Mouse (Mus musculus): ENCODE measurements at regions not wholly inside any gene's neighbourhood (a gene's known extent, or its start where the extent isn't known, plus 50 kb on each side); places are given as distances from the start of the nearest gene placed in this dataset.

- TF ChIP-seq FLI1 (IDR thresholded peaks at IDR 0.05; ENCODE audit: low read length) (no peak), GATA1 (IDR thresholded peaks at IDR 0.05; ENCODE audit: borderline replicate concordance, low read length) (no peak)
- H3K27me3 ChIP-seq (replicated peaks), result peaks cover 45% of the 10 kb centered on the region
- H3K4me1 ChIP-seq, result peaks cover 10% of the 10 kb centered on the region; the same call in 1 of the 2 replicates
- H3K9me3 ChIP-seq, result no peaks in the 10 kb centered on the region
- H3K4me3 ChIP-seq (replicated peaks), result no peak overlapping the region
- no peaks in the 10 kb centered on the region for H3K36me3 ChIP-seq (replicated peaks; ENCODE audit: low read length)
These were observed 330.1 kb downstream of the H2al1j start for GRCm38 (mm10) chrX:11657606-11658254.

- Histone ChIP-seq H3K27me3 (replicated peaks) (peaks cover 48% of the 10 kb centered on the region), H3K4me1 (peaks cover 23% of the 10 kb centered on the region), H3K9me3 (0 out of 2 replicates have a peak, but pooled peaks cover 5% of the 10 kb centered on the region), H3K36me3 (replicated peaks; ENCODE audit: low read length) (no peaks in the 10 kb centered on the region), H3K4me3 (replicated peaks) (no peak overlapping the region)
- TF ChIP-seq FLI1 (IDR thresholded peaks at IDR 0.05; ENCODE audit: low read length) (no peak), GATA1 (IDR thresholded peaks at IDR 0.05; ENCODE audit: borderline replicate concordance, low read length) (no peak)
These were observed 335.7 kb downstream of the H2al1j start for GRCm38 (mm10) chrX:11663187-11663829.

GRCm38 (mm10) chrX:11664330-11665061, 336.9 kb downstream of the H2al1j start:
- peaks cover 23% of the 10 kb centered on the region for H3K4me1 ChIP-seq
- H3K27me3 ChIP-seq (replicated peaks), result peaks cover 49% of the 10 kb centered on the region
- no peaks in the 10 kb centered on the region for H3K36me3 ChIP-seq (replicated peaks; ENCODE audit: low read length)
- H3K4me3 ChIP-seq (replicated peaks), result peak overlapping the region; percentile 91
- 0 out of 2 replicates have a peak, but pooled peaks cover 5% of the 10 kb centered on the region for H3K9me3 ChIP-seq
- TF ChIP-seq GATA1 (IDR thresholded peaks at IDR 0.05; ENCODE audit: borderline replicate concordance, low read length), result no peak
- no peak for TF ChIP-seq FLI1 (IDR thresholded peaks at IDR 0.05; ENCODE audit: low read length)

GRCm38 (mm10) chrX:11665077-11665974, 337.7 kb downstream of the H2al1j start:
- Histone ChIP-seq H3K4me1 (peaks cover 23% of the 10 kb centered on the region), H3K9me3 (0 out of 2 replicates have a peak, but pooled peaks cover 5% of the 10 kb centered on the region), H3K4me3 (replicated peaks) (peak overlapping the region; percentile 91), H3K36me3 (replicated peaks; ENCODE audit: low read length) (no peaks in the 10 kb centered on the region), H3K27me3 (replicated peaks) (peaks cover 45% of the 10 kb centered on the region)
- TF ChIP-seq GATA1 (IDR thresholded peaks at IDR 0.05; ENCODE audit: borderline replicate concordance, low read length), result no peak
- no peak for TF ChIP-seq FLI1 (IDR thresholded peaks at IDR 0.05; ENCODE audit: low read length)

- H3K4me1 ChIP-seq, result peaks cover 23% of the 10 kb centered on the region
- peaks cover 39% of the 10 kb centered on the region for H3K27me3 ChIP-seq (replicated peaks)
- H3K9me3 ChIP-seq, result 0 out of 2 replicates have a peak, but pooled peaks cover 5% of the 10 kb centered on the region
- TF ChIP-seq FLI1 (IDR thresholded peaks at IDR 0.05; ENCODE audit: low read length) (no peak), GATA1 (IDR thresholded peaks at IDR 0.05; ENCODE audit: borderline replicate concordance, low read length) (no peak)
- H3K4me3 ChIP-seq (replicated peaks), result no peak overlapping the region
- H3K36me3 ChIP-seq (replicated peaks; ENCODE audit: low read length), result no peaks in the 10 kb centered on the region
These were observed 338.9 kb downstream of the H2al1j start for GRCm38 (mm10) chrX:11666517-11666916.

- TF ChIP-seq GATA1 (IDR thresholded peaks at IDR 0.05; ENCODE audit: borderline replicate concordance, low read length) (no peak), FLI1 (IDR thresholded peaks at IDR 0.05; ENCODE audit: low read length) (no peak)
These were observed 344.2 kb downstream of the H2al1j start for GRCm38 (mm10) chrX:11671805-11672204.

GRCm38 (mm10) chrX:11678086-11678485, 350.5 kb downstream of the H2al1j start:
- Histone ChIP-seq H3K9me3 (peaks cover 3% of the 10 kb centered on the region; the same call in 1 of the 2 replicates), H3K36me3 (replicated peaks; ENCODE audit: low read length) (no peaks in the 10 kb centered on the region), H3K4me1 (peaks cover 11% of the 10 kb centered on the region), H3K27me3 (replicated peaks) (peaks cover 13% of the 10 kb centered on the region), H3K4me3 (replicated peaks) (no peak overlapping the region)
- no peak for TF ChIP-seq FLI1 (IDR thresholded peaks at IDR 0.05; ENCODE audit: low read length)
- TF ChIP-seq GATA1 (IDR thresholded peaks at IDR 0.05; ENCODE audit: borderline replicate concordance, low read length), result no peak

More at GRCm38 (mm10) chrX:11671805-11672204, 344.2 kb downstream of the H2al1j start:
- Histone ChIP-seq H3K9me3 (0 out of 2 replicates have a peak, but pooled peaks cover 2% of the 10 kb centered on the region), H3K36me3 (replicated peaks; ENCODE audit: low read length) (no peaks in the 10 kb centered on the region), H3K4me3 (replicated peaks) (no peak overlapping the region), H3K27me3 (replicated peaks) (peaks cover 16% of the 10 kb centered on the region), H3K4me1 (peaks cover 11% of the 10 kb centered on the region; the same call in 1 of the 2 replicates)

- no peak for TF ChIP-seq FLI1 (IDR thresholded peaks at IDR 0.05; ENCODE audit: low read length)
- no peak for TF ChIP-seq GATA1 (IDR thresholded peaks at IDR 0.05; ENCODE audit: borderline replicate concordance, low read length)
- Histone ChIP-seq H3K36me3 (replicated peaks; ENCODE audit: low read length) (no peaks in the 10 kb centered on the region), H3K4me3 (replicated peaks) (no peak overlapping the region), H3K9me3 (peaks cover 3% of the 10 kb centered on the region; the same call in 1 of the 2 replicates), H3K27me3 (replicated peaks) (peaks cover 17% of the 10 kb centered on the region), H3K4me1 (peaks cover 4% of the 10 kb centered on the region)
These were observed 353.7 kb downstream of the H2al1j start for GRCm38 (mm10) chrX:11681274-11681673.

GRCm38 (mm10) chrX:11689989-11690405, 362.4 kb downstream of the H2al1j start:
- Histone ChIP-seq H3K27me3 (replicated peaks) (peaks cover 11% of the 10 kb centered on the region), H3K4me3 (replicated peaks) (no peak overlapping the region), H3K9me3 (no peaks in the 10 kb centered on the region), H3K36me3 (replicated peaks; ENCODE audit: low read length) (no peaks in the 10 kb centered on the region), H3K4me1 (peaks cover 16% of the 10 kb centered on the region)
- TF ChIP-seq GATA1 (IDR thresholded peaks at IDR 0.05; ENCODE audit: borderline replicate concordance, low read length), result no peak
- TF ChIP-seq FLI1 (IDR thresholded peaks at IDR 0.05; ENCODE audit: low read length), result no peak
